Comparison of ENCODE assay signal across 33 mouse cellular contexts in genomic region chr2:110737981-110738380, GRCm38 (mm10). TPM values are rescaled to one million over a fixed set of nuclear protein-coding genes. Genes with fewer than 3 reads are reported as not detected.
"Had no signal": no experiment of that assay in that cellular context is flagged by ENCODE, and none has a peak within 500 bp of the region (broad histone marks: within the 10 kb centered on the region; RNA-seq: fewer than 3 reads in every experiment).

No protein-coding gene starts in this region.

- DNase-seq: gastrocnemius, postnatal 14 days; gastrocnemius, postnatal 36 days; heart, adult 11 months; heart, adult 2 months; heart, postnatal 10 days; heart, postnatal 4 days; kidney, adult 18-20 months; kidney, adult 8-10 months; kidney, postnatal 10 days; kidney, postnatal 25 days; kidney, postnatal 4 days; liver; liver, embryonic 13.5 days; liver, postnatal 0 days had no signal

- H3K27ac ChIP-seq: heart, adult 2 months; hindbrain, embryonic 10.5 days; hindbrain, embryonic 12.5 days; hindbrain, embryonic 14.5 days; intestine, embryonic 15.5 days; limb, embryonic 10.5 days; limb, embryonic 12.5 days; liver, embryonic 13.5 days; liver, embryonic 15.5 days had no signal

- H3K9me3 ChIP-seq: heart, embryonic 12.5 days; hindbrain, embryonic 10.5 days; hindbrain, embryonic 12.5 days; intestine, embryonic 15.5 days; limb, embryonic 10.5 days; limb, embryonic 12.5 days; liver, embryonic 13.5 days; liver, embryonic 15.5 days had no signal

- H3K36me3 ChIP-seq: heart, embryonic 12.5 days; hindbrain, embryonic 10.5 days; hindbrain, embryonic 12.5 days; intestine, embryonic 15.5 days; limb, embryonic 10.5 days; limb, embryonic 12.5 days; liver, embryonic 13.5 days; liver, embryonic 15.5 days had no signal

- H3K4me3 ChIP-seq: heart, adult 2 months; heart, embryonic 12.5 days; hindbrain, embryonic 10.5 days; hindbrain, embryonic 12.5 days; intestine, embryonic 15.5 days; left cerebral cortex, adult 2 months; limb, embryonic 10.5 days; limb, embryonic 12.5 days; liver, embryonic 13.5 days; liver, embryonic 15.5 days had no signal

- ATAC-seq: hindbrain, embryonic 16.5 days; inflammation-experienced regulatory T-cells, adult 6 months; intestine, embryonic 15.5 days; intestine, postnatal 0 days; liver, postnatal 0 days had no signal

- H3K4me2 ChIP-seq: heart, embryonic 12.5 days; hindbrain, embryonic 12.5 days; hindbrain, embryonic 14.5 days; intestine, embryonic 15.5 days; limb, embryonic 12.5 days; liver, embryonic 11.5 days; liver, embryonic 13.5 days; liver, embryonic 15.5 days had no signal

- H3K9ac ChIP-seq: heart, embryonic 12.5 days; hindbrain, embryonic 12.5 days; hindbrain, embryonic 14.5 days; intestine, embryonic 15.5 days; limb, embryonic 12.5 days; liver, embryonic 13.5 days; liver, embryonic 15.5 days; liver, postnatal 0 days had no signal

- H3K4me1 ChIP-seq: heart, embryonic 12.5 days; hindbrain, embryonic 10.5 days; hindbrain, embryonic 12.5 days; intestine, embryonic 15.5 days; limb, embryonic 10.5 days; limb, embryonic 12.5 days; liver, embryonic 13.5 days; liver, embryonic 15.5 days had no signal

- H3K27me3 ChIP-seq: heart, embryonic 12.5 days; hindbrain, embryonic 12.5 days; intestine, embryonic 15.5 days; limb, embryonic 12.5 days; liver, embryonic 13.5 days; liver, embryonic 15.5 days had no signal

RNA-seq across cellular contexts. Expression of gene Muc15, which starts 16.8 kb away (rescaled TPM):
- total RNA-seq: gastrocnemius, adult 8-10 months; gastrocnemius, postnatal 14 days; gastrocnemius, postnatal 36 days; heart, adult 2 months; heart, postnatal 10 days; heart, postnatal 25 days; layer of hippocampus, postnatal 25 days had no signal
- polyA plus RNA-seq: heart, adult 2 months; heart, embryonic 12.5 days; heart, embryonic 14.5 days; inflammation-experienced regulatory T-cells, adult 6 months; intestine, embryonic 15.5 days; intestine, postnatal 0 days; kidney, embryonic 14.5 days; kidney, embryonic 16.5 days; limb, embryonic 10.5 days; liver, embryonic 11.5 days; liver, embryonic 13.5 days; liver, embryonic 15.5 days; liver, postnatal 0 days had no signal
